Mouse (Mus musculus) liver, adult 2 months (tissue): ENCODE data around the gene Tet3. TPM values are rescaled to one million over a fixed set of nuclear protein-coding genes. Genes with fewer than 3 reads are reported as not detected.

ENCODE experiments used
- DNase-seq: peaks from one replicate; pipeline ENCODE4 v3.0.0-alpha.2; 2011; ENCODE audit warnings: low read depth, low spot score; ENCODE audit errors: extremely low read depth
- H3K27ac ChIP-seq: fragments of 200-500 bp; replicated peaks from 2 replicates; pipeline ENCODE4 v1.5.1; 2012; ENCODE audit warnings: low read depth, mild to moderate bottlenecking, control low read depth, inconsistent platforms, low read length; ENCODE audit not compliant: insufficient read depth
- H3K27me3 ChIP-seq: fragments of 200-500 bp; 2 replicates; pipeline ENCODE4 v1.6.1; 2012; ENCODE audit warnings: mild to moderate bottlenecking, moderate library complexity, low read length, inconsistent platforms; ENCODE audit not compliant: control insufficient read depth, insufficient read depth
- H3K36me3 ChIP-seq: fragments of 200-500 bp; 2 replicates; pipeline ENCODE4 v1.6.1; 2012; ENCODE audit warnings: low read length, inconsistent platforms; ENCODE audit not compliant: control insufficient read depth, insufficient read depth
- H3K4me1 ChIP-seq: fragments of 200-500 bp; 2 replicates; pipeline ENCODE4 v1.6.1; 2011; ENCODE audit warnings: low read length; ENCODE audit not compliant: control insufficient read depth, insufficient read depth
- H3K4me3 ChIP-seq: fragments of 200-500 bp; 2 replicates; pipeline ENCODE4 v1.5.1; 2011; ENCODE audit warnings: low read depth, mild to moderate bottlenecking, control low read depth, low read length, moderate library complexity; ENCODE audit not compliant: insufficient read depth
- H3K79me2 ChIP-seq: fragments of 200-500 bp; 2 replicates; pipeline ENCODE4 v1.6.1; 2012; ENCODE audit warnings: inconsistent platforms, mild to moderate bottlenecking, low read length, moderate library complexity; ENCODE audit not compliant: control insufficient read depth, insufficient read depth
- H3K9ac ChIP-seq: fragments of 200-500 bp; 2 replicates; pipeline ENCODE4 v1.6.1; 2012; ENCODE audit warnings: low read depth, mild to moderate bottlenecking, control low read depth, inconsistent platforms, low read length
- CTCF ChIP-seq: fragments of 200-500 bp; IDR thresholded peaks from 2 replicates; pipeline ENCODE4 v1.5.1; 2011; ENCODE audit warnings: low read depth, low read length, control low read depth
- POLR2A ChIP-seq: fragments of 200-500 bp; IDR thresholded peaks from 2 replicates; pipeline ENCODE4 v1.6.1; 2011; ENCODE audit warnings: low read length, control low read depth; ENCODE audit not compliant: insufficient read depth; ENCODE audit errors: extremely low read depth
- WGBS: fragments of 180-500 bp; shearing (Covaris S2); methylation state at CpG from one replicate; pipeline ENCODE4 v1.1.7; 2018; 5-methylcytosine and 5-hydroxymethylcytosine counted together
- polyA plus RNA-seq: library from polyadenylated mRNA; depleted of rRNA; stranded (reverse); fragments of >200 nt; gene quantifications from 2 replicates; pipeline ENCODE4 v1.2.3, GENCODE M21; 2012
- total RNA-seq: library from RNA; depleted of rRNA; stranded (reverse); fragments of >200 nt; gene quantifications from 2 replicates; pipeline ENCODE4 v1.2.3, GENCODE M21; 2014

Gene Tet3
- total and polyA plus RNA-seq, 2 experiments, result 4.5 to 4.6 TPM

GRCm38 (mm10) chr6:83447031-83447430, 11.9 kb downstream of the Tet3 start:
- Histone ChIP-seq H3K27me3 (no peaks in the 10 kb centered on the region), H3K27ac (no peak overlapping the region), H3K36me3 (no peaks in the 10 kb centered on the region), H3K4me1 (peaks cover 26% of the 10 kb centered on the region), H3K9ac (no peak overlapping the region), H3K79me2 (peaks cover 8% of the 10 kb centered on the region), H3K4me3 (no peak overlapping the region)
- 84% methylated on average over 7 of the region's 7 CpGs for WGBS
- TF ChIP-seq CTCF (no peak), POLR2A (no peak)
- no peak for DNase-seq

- DNase-seq, result no peak
- H3K36me3 ChIP-seq, result no peaks in the 10 kb centered on the region
- peaks cover 23% of the 10 kb centered on the region for H3K4me1 ChIP-seq
- WGBS, result 90% methylated on average over 2 of the region's 2 CpGs
- TF ChIP-seq POLR2A (no peak), CTCF (no peak)
- peaks cover 10% of the 10 kb centered on the region for H3K79me2 ChIP-seq
- H3K27ac ChIP-seq, result no peak overlapping the region
- H3K4me3 ChIP-seq, result no peak overlapping the region
- H3K9ac ChIP-seq, result no peak overlapping the region
- H3K27me3 ChIP-seq, result no peaks in the 10 kb centered on the region
Observed at GRCm38 (mm10) chr6:83445796-83446195, 13.1 kb downstream of the Tet3 start.

GRCm38 (mm10) chr6:83443441-83444340, 15.2 kb downstream of the Tet3 start:
- TF ChIP-seq CTCF (no peak), POLR2A (no peak)
- H3K9ac ChIP-seq, result no peak overlapping the region
- H3K36me3 ChIP-seq, result no peaks in the 10 kb centered on the region
- no peak overlapping the region for H3K4me3 ChIP-seq
- H3K27ac ChIP-seq, result no peak overlapping the region; the same call in 1 of the 2 replicates
- no peaks in the 10 kb centered on the region for H3K27me3 ChIP-seq
- peaks cover 19% of the 10 kb centered on the region for H3K79me2 ChIP-seq
- DNase-seq, result peak; percentile 76
- WGBS, result 27% methylated on average over 13 of the region's 13 CpGs
- H3K4me1 ChIP-seq, result peaks cover 21% of the 10 kb centered on the region

GRCm38 (mm10) chr6:83442639-83443038, 16.2 kb downstream of the Tet3 start:
- no peak for TF ChIP-seq CTCF
- TF ChIP-seq POLR2A, result no peak
- Histone ChIP-seq H3K9ac (no peak overlapping the region), H3K27me3 (no peaks in the 10 kb centered on the region), H3K79me2 (peaks cover 25% of the 10 kb centered on the region), H3K4me1 (peaks cover 21% of the 10 kb centered on the region), H3K4me3 (no peak overlapping the region), H3K27ac (no peak overlapping the region), H3K36me3 (no peaks in the 10 kb centered on the region)
- no peak for DNase-seq
- WGBS, result 58% methylated on average over 3 of the region's 3 CpGs

GRCm38 (mm10) chr6:83441259-83442061, 17.4 kb downstream of the Tet3 start:
- DNase-seq, result peak; percentile 61
- no peak for TF ChIP-seq CTCF
- peak; percentile 59 for TF ChIP-seq POLR2A
- no peaks in the 10 kb centered on the region for H3K36me3 ChIP-seq
- H3K27me3 ChIP-seq, result no peaks in the 10 kb centered on the region
- H3K79me2 ChIP-seq, result peaks cover 25% of the 10 kb centered on the region
- H3K9ac ChIP-seq, result peak overlapping the region; percentile 64
- peak overlapping the region; percentile 79 for H3K27ac ChIP-seq
- peak overlapping the region; percentile 79 for H3K4me3 ChIP-seq
- peaks cover 22% of the 10 kb centered on the region for H3K4me1 ChIP-seq
- WGBS, result under 1% methylated on average over 42 of the region's 48 CpGs
